Mouse (Mus musculus) adrenal gland, adult 8-10 months (tissue): ENCODE data around the gene Rgp1. TPM values are rescaled to one million over a fixed set of nuclear protein-coding genes. Genes with fewer than 3 reads are reported as not detected.

Experiments used
- microRNA-seq, 2 experiments: library from miRNA; unstranded; fragments of <30 nt; microRNA quantifications; one replicate each; pipeline ENCODE4 v1.2.0; 2022
- total RNA-seq, 4 experiments: library from RNA; stranded (reverse); gene quantifications; 2 replicates each; pipeline ENCODE4 v1.2.4; 2022

Rgp1 gene
- total RNA-seq, 4 experiments from 2014 or later, result 41.0 to 66.1 (median 56.9) TPM

Small RNA genes within 50 kb of the gene (microRNA-seq; reads per million reads assigned to microRNA genes)
- gene Gm25262, result 0.18 to 0.34 reads per million in 2 experiments

Other genes with a start within 250 kb of the Rgp1 start
- gene Rusc2, start 196.7 kb upstream of the Rgp1 start, total RNA-seq, result 10 to 100 TPM; 38.8 to 46.9 (median 43.2) TPM
- gene Fam166b, start 149.6 kb upstream of the Rgp1 start, total RNA-seq, result not detected
- gene Tesk1, start 136.8 kb upstream of the Rgp1 start, total RNA-seq, result 10 to 100 TPM; 55.1 to 64.9 (median 59.3) TPM
- 1 to 10 TPM; 1.6 to 5.6 (median 4.9) TPM for gene Cd72, start 124.1 kb upstream of the Rgp1 start, total RNA-seq
- gene Sit1, start 95.0 kb upstream of the Rgp1 start, total RNA-seq, result under 1 TPM in 1 of 4 experiments, not detected in 3; 0.48 TPM
- 10 to 100 TPM; 60.5 to 81.9 (median 64.0) TPM for gene Ccdc107, start 85.8 kb upstream of the Rgp1 start, total RNA-seq
- 1 to 10 TPM in 2 of 4 experiments, under 1 TPM in 2; 0.73 to 2.0 (median 1.2) TPM for gene Arhgef39, start 79.0 kb upstream of the Rgp1 start, total RNA-seq
- under 1 TPM in 3 of 4 experiments, not detected in 1; 0.32 to 0.68 (median 0.56) TPM for gene Car9, start 71.7 kb upstream of the Rgp1 start, total RNA-seq
- gene Tpm2, start 55.0 kb upstream of the Rgp1 start, total RNA-seq, result 10 to 100 TPM; 32.3 to 89.4 (median 52.6) TPM
- 100 to 1,000 TPM; 141 to 201 (median 150) TPM for gene Creb3, start 16.4 kb upstream of the Rgp1 start, total RNA-seq
- 100 to 1,000 TPM; 249 to 319 (median 289) TPM for gene Tln1, start 16.0 kb upstream of the Rgp1 start, total RNA-seq
- gene Gba2, start 158 bp downstream of the Rgp1 start, total RNA-seq, result 10 to 100 TPM; 11.1 to 19.1 (median 15.7) TPM
- gene Msmp, start 5.8 kb downstream of the Rgp1 start, total RNA-seq, result 1 to 10 TPM; 2.0 to 2.7 (median 2.4) TPM
- 10 to 100 TPM; 29.6 to 78.6 (median 54.0) TPM for gene Npr2, start 53.2 kb downstream of the Rgp1 start, total RNA-seq
- gene Spag8, start 74.9 kb downstream of the Rgp1 start, total RNA-seq, result 1 to 10 TPM in 3 of 4 experiments, under 1 TPM in 1; 0.58 to 2.3 (median 1.4) TPM
- gene Hint2, start 77.8 kb downstream of the Rgp1 start, total RNA-seq, result 100 to 1,000 TPM in 1 of 4 experiments, 10 to 100 TPM in 3; 80.8 to 112 (median 97.8) TPM
- gene Tmem8b, start 90.3 kb downstream of the Rgp1 start, total RNA-seq, result 10 to 100 TPM in 2 of 4 experiments, 1 to 10 TPM in 2; 6.0 to 10.9 (median 8.3) TPM
- gene Fam221b, start 90.4 kb downstream of the Rgp1 start, total RNA-seq, result under 1 TPM; 0.14 to 0.67 (median 0.41) TPM
- not detected for gene Olfr70, start 122.1 kb downstream of the Rgp1 start, total RNA-seq
- not detected for gene Olfr71, start 131.5 kb downstream of the Rgp1 start, total RNA-seq
- 1 to 10 TPM; 1.4 to 4.8 (median 2.6) TPM for gene Hrct1, start 148.5 kb downstream of the Rgp1 start, total RNA-seq
- 1 to 10 TPM; 1.6 to 2.3 (median 1.9) TPM for gene Spaar, start 151.3 kb downstream of the Rgp1 start, total RNA-seq
- not detected for gene Olfr159, start 192.3 kb downstream of the Rgp1 start, total RNA-seq
- not detected for gene Olfr156, start 245.2 kb downstream of the Rgp1 start, total RNA-seq